Mouse (Mus musculus) kidney, embryonic 14.5 days (tissue): ENCODE results near the gene Slc25a34. TPM values are rescaled to one million over a fixed set of nuclear protein-coding genes. Genes with fewer than 3 reads are reported as not detected.

Experiments
- ATAC-seq: fragments of 200-750 bp; cut with Nextera tagmentation; 2 replicates; pipeline ENCODE4 v1.8.0; 2017; ENCODE audit warnings: moderate number of reproducible peaks, mild to moderate bottlenecking, moderate TSS enrichment, moderate library complexity; ENCODE audit not compliant: low FRiP score, low TSS enrichment
- H3K27ac ChIP-seq: fragments of 300-500 bp; sonication (generic); 2 replicates; pipeline ENCODE4 v1.5.1; 2014; ENCODE audit warnings: low read depth, mild to moderate bottlenecking, low read length, moderate library complexity, mixed read lengths
- H3K27me3 ChIP-seq: fragments of 300-500 bp; sonication (generic); 2 replicates; pipeline ENCODE4 v1.6.1; 2014; ENCODE audit warnings: mild to moderate bottlenecking, low read length; ENCODE audit not compliant: control insufficient read depth, insufficient read depth
- H3K36me3 ChIP-seq: fragments of 300-500 bp; sonication (generic); 2 replicates; pipeline ENCODE4 v1.6.1; 2014; ENCODE audit warnings: low read length, mixed read lengths; ENCODE audit not compliant: control insufficient read depth, insufficient read depth
- H3K4me1 ChIP-seq: fragments of 300-500 bp; sonication (generic); 2 replicates; pipeline ENCODE4 v1.6.1; 2014; ENCODE audit warnings: low read length, mixed read lengths; ENCODE audit not compliant: control insufficient read depth, insufficient read depth
- H3K4me2 ChIP-seq: fragments of 300-500 bp; sonication (generic); replicated peaks from 2 replicates; pipeline ENCODE4 v1.6.1; 2014; ENCODE audit warnings: low read depth, mild to moderate bottlenecking, low read length
- H3K4me3 ChIP-seq: fragments of 300-500 bp; sonication (generic); 2 replicates; pipeline ENCODE4 v1.5.1; 2014; ENCODE audit warnings: mild to moderate bottlenecking, low read length
- H3K9ac ChIP-seq: fragments of 300-500 bp; sonication (generic); 2 replicates; pipeline ENCODE4 v1.6.1; 2014; ENCODE audit warnings: low read depth, mild to moderate bottlenecking, low read length, moderate library complexity
- H3K9me3 ChIP-seq: fragments of 300-500 bp; sonication (generic); 2 replicates; pipeline ENCODE4 v1.6.1; 2016; ENCODE audit warnings: low read length; ENCODE audit not compliant: control insufficient read depth
- WGBS: fragments of 180-500 bp; shearing (Covaris S2); extraction: QIAGEN DNeasy Blood & Tissue Kit; methylation state at CpG from one replicate; pipeline ENCODE4 v1.1.7; 2014; 5-methylcytosine and 5-hydroxymethylcytosine counted together
- polyA plus RNA-seq: library from polyadenylated mRNA; unstranded; fragments of >200 nt; fragmentation: Nextera tagmentation; extraction: Ambion mirVana; gene quantifications from 2 replicates; pipeline ENCODE4 v1.2.1, GENCODE M21; 2014

Slc25a34 gene
- polyA plus RNA-seq, 1 experiment from 2014 or later = not detected

DNA sequence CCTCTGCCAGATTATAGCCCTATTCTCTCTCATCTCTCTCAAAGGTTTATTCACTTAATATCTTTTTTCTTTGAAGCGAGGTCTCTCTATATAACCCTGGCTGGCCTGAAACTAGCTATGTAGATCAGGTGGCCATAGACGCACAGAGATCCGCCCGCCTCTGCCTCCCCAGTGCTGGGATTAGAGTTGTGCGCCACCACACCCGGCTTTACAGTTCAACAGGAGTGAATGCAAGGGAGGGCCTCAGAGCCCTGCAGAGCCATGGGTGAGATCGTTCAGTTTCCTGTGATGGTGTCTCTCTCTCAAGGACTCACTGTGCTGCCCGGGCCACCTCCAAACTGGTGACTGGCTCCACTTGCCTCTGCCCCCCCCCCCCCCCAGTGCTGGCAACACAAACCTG is 513 bp upstream of the Slc25a34 start:
- H3K4me2 ChIP-seq = no peak overlapping the region
- H3K9ac ChIP-seq = no peak overlapping the region
- H3K27me3 ChIP-seq = no peaks in the 10 kb centered on the region
- H3K36me3 ChIP-seq = peaks cover 29% of the 10 kb centered on the region
- H3K4me1 ChIP-seq = no peaks in the 10 kb centered on the region
- no peak overlapping the region for H3K4me3 ChIP-seq
- WGBS = 91% methylated on average over 8 of the region's 8 CpGs
- no peak overlapping the region; the same call in 1 of the 2 replicates for H3K27ac ChIP-seq
- no peak for ATAC-seq
- no peaks in the 10 kb centered on the region for H3K9me3 ChIP-seq

DNA sequence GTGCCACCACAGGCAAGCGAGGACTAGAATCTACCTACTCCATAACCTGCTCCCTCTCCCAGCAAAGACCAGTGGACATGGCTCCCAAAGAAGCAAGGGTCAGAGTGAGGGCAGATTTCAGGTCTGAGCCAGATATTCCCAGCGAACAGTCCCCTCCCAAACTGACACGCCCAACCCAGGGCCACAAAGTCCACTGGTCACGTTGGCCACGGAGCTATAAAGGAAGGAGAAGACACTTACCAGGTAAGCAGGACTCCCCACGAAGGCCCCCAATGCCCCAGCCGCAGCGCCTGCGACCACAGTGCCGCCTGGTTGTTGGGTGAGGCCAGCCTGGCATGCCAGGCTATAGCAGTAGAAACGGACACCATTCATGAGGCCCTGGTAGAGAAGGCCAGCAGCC is 584 bp downstream of the Slc25a34 start:
- no peaks in the 10 kb centered on the region for H3K9me3 ChIP-seq
- H3K27me3 ChIP-seq = no peaks in the 10 kb centered on the region
- H3K4me2 ChIP-seq = no peak overlapping the region
- H3K4me3 ChIP-seq = no peak overlapping the region
- H3K36me3 ChIP-seq = peaks cover 18% of the 10 kb centered on the region
- ATAC-seq = no peak
- peaks cover 2% of the 10 kb centered on the region for H3K4me1 ChIP-seq
- no peak overlapping the region for H3K9ac ChIP-seq
- WGBS = 84% methylated on average over 11 of the region's 11 CpGs
- no peak overlapping the region for H3K27ac ChIP-seq

DNA sequence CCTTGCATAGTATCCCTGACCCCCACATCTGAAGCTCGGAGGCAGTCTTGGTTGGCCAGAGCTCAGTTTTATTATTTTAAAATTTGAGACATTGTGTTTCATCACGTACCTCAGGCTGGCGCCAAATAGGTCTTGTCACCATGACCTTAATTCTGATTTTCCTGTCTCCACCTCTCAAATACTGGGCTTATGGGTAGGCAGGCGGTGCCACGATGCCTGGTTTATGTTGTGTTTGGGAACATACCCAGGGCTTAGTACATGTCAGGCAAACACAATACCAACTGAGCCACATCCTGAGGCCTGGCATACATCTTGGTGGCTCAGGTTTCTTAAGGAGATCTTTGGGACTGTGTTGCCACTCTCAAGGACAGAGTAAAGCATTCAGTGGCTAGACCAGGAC is 1.0 kb downstream of the Slc25a34 start:
- H3K9me3 ChIP-seq = no peaks in the 10 kb centered on the region
- H3K36me3 ChIP-seq = peaks cover 14% of the 10 kb centered on the region
- peaks cover 7% of the 10 kb centered on the region for H3K4me1 ChIP-seq
- H3K4me3 ChIP-seq = no peak overlapping the region
- no peak overlapping the region for H3K4me2 ChIP-seq
- H3K27ac ChIP-seq = no peak overlapping the region
- WGBS = 74% methylated on average over 5 of the region's 5 CpGs
- H3K9ac ChIP-seq = no peak overlapping the region
- no peaks in the 10 kb centered on the region for H3K27me3 ChIP-seq
- no peak for ATAC-seq

DNA sequence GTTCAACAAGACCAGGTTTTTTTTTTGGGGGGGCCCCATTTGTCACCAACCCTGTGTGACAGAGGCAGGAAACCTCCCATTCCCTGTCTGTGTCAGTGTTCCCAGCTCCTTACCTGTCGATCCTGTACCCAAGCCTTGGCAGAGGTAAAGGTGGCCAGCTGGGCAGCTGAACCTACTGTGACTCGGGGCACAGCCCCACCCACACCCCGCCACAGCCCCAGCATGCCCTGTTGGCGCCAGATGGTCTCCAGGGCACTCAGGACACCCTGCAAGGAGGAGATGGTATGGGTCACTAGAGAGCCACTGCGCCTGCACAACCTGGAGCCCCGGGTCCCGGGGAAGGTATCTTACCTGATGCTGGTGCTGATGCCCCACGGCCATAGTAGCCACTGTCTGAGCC is 1.5 kb downstream of the Slc25a34 start:
- ATAC-seq = no peak
- Histone ChIP-seq H3K4me3 (no peak overlapping the region), H3K27ac (no peak overlapping the region), H3K4me1 (peaks cover 11% of the 10 kb centered on the region), H3K9me3 (no peaks in the 10 kb centered on the region), H3K27me3 (no peaks in the 10 kb centered on the region), H3K36me3 (peaks cover 11% of the 10 kb centered on the region), H3K4me2 (no peak overlapping the region), H3K9ac (no peak overlapping the region; the same call in 1 of the 2 replicates)
- 83% methylated on average over 8 of the region's 8 CpGs for WGBS

DNA sequence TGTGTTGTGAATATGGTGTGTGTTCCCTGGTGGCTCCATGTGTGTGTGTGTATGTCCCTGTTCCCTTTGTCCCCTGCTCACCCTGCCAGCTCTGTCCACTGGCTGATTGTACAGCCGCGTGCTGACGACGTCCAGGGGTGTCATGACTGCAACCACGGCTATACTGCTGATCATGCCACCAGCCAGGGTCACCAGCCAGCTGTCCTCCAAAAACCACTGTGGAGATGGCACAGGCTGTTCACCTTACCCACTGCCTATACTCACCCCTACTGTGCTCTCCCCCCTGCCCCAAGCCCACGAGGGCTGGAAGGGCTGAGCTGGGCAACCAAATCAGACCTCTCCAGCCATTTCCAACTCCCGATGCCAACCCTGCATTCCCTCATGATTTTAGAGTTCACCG is 2.3 kb downstream of the Slc25a34 start:
- Histone ChIP-seq H3K36me3 (peaks cover 6% of the 10 kb centered on the region), H3K27me3 (0 out of 2 replicates have a peak, but pooled peaks cover 2% of the 10 kb centered on the region), H3K9me3 (no peaks in the 10 kb centered on the region), H3K4me2 (no peak overlapping the region), H3K9ac (no peak overlapping the region), H3K4me1 (peaks cover 11% of the 10 kb centered on the region), H3K4me3 (no peak overlapping the region), H3K27ac (no peak overlapping the region)
- no peak for ATAC-seq
- 83% methylated on average over 8 of the region's 8 CpGs for WGBS

DNA sequence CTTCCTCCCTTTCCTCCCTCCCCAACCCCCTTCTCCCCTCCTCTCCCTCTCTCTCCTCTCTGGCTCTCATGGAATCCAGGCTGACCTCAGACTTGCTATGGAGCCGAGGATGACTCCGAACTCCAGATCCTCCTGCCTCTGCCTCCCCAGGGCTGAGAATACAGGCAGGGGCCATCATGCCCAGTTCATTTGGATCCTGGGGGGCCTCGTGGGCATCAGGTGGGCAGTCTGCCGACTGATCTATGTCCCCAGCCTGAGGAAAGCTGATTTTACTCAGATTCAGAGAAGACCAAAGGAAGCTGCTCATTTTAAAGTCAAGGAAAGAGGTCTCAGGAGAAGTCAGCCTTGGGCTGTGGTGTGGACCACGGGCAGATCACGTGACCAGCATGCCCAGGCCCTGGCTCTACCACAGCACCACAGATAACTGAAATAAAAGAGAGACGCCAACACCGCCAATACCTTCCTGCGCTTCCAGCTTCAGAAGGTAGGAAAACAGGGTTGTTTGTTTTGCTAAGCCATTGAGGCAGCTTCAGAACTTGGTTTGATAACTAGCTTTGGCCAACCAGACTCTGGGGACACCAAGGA is 4.2 kb downstream of the Slc25a34 start:
- H3K4me2 ChIP-seq = no peak overlapping the region
- WGBS = 89% methylated on average over 9 of the region's 9 CpGs
- H3K4me1 ChIP-seq = peaks cover 11% of the 10 kb centered on the region
- H3K27ac ChIP-seq = no peak overlapping the region
- H3K9ac ChIP-seq = no peak overlapping the region
- no peaks in the 10 kb centered on the region for H3K9me3 ChIP-seq
- 0 out of 2 replicates have a peak, but pooled peaks cover 2% of the 10 kb centered on the region for H3K27me3 ChIP-seq
- no peak for ATAC-seq
- no peak overlapping the region for H3K4me3 ChIP-seq
- H3K36me3 ChIP-seq = no peaks in the 10 kb centered on the region

DNA sequence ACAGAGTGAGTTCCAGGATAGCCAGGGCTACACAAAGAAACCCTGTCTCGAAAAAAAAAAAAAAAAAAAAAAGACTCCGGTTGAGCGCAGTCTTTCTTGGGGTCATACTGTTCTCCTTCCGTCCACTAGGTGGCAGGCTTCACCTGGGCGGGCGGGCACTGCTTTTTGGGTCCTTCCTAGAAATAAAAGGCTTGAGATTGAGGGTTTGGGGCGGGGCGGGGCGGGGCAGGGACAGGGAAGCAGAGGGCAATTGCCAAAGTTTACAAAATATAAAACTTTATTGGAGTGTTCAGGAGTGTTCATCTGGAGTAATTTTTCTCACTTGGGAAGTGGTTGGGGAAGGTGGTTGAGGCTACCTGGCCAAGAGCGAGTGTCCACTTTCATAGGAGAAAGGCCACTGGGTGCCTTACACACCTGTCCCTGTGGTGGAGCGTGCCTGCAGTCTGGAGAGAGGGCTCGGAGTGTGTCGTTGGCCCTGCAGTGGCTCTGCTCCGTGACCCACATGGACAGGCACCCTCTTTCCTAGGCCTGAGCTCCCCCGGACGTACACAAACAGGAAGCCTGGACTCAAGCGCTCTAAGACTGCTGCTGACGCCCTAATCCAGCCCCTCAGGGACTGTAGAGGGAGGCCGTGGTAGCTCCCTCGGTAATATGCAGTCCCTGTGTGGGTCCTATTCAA is 4.9 kb downstream of the Slc25a34 start, which contains the start of gene Tmem82:
TSS of gene Tmem82 (minus strand) at position 69 of the 679 bp plus-strand sequence.
- no peak for ATAC-seq
- Histone ChIP-seq H3K36me3 (no peaks in the 10 kb centered on the region), H3K27ac (no peak within 1 kb of the TSS), H3K9me3 (no peaks in the 10 kb centered on the region), H3K27me3 (0 out of 2 replicates have a peak, but pooled peaks cover 2% of the 10 kb centered on the region), H3K4me1 (peaks cover 11% of the 10 kb centered on the region), H3K9ac (peak within 1 kb of the TSS; percentile 50), H3K4me3 (peak within 1 kb of the TSS; percentile 31), H3K4me2 (peak within 1 kb of the TSS; percentile 55)
- 22% methylated on average over 20 of the region's 20 CpGs for WGBS

DNA sequence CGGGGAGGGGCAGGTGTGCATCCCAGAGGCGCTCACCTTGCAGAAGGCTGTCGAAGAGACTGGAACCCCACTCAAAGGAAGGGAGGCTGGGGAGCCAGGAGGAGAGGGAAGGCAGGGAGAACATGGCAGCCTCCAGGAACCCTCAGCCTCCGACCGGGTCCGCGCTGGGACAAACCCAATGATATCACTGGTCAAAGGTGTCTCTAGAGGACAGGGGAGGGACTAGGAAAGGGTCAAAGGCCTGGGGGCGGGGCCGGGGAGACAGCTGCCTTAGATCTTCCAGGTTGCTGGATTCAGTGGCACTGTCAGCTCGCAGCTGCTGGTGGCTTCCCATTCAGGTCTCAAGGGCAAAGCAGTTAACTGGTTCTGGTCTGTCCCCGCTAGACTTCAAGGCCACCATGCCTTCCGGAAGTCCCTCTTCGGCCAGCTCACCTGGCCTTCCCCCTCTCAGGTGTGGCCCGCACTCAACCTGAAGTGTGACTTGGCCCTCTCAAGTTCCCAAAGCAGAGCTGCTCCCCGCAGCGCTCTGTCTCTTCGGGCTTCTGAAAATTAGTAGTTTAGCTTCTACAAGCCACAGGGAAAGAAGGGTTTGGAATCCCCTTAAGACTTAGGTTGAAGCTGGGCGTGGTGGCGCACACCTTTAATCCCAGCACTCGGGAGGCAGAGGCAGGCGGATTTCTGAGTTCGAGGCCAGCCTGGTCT is 5.6 kb downstream of the Slc25a34 start:
- H3K27me3 ChIP-seq = 0 out of 2 replicates have a peak, but pooled peaks cover 2% of the 10 kb centered on the region
- WGBS = 13% methylated on average over 22 of the region's 22 CpGs
- H3K4me2 ChIP-seq = peak overlapping the region; percentile 55
- peak overlapping the region; percentile 31 for H3K4me3 ChIP-seq
- H3K36me3 ChIP-seq = no peaks in the 10 kb centered on the region
- peak overlapping the region; percentile 50 for H3K9ac ChIP-seq
- H3K27ac ChIP-seq = no peak overlapping the region
- peak; percentile 32 for ATAC-seq
- H3K9me3 ChIP-seq = no peaks in the 10 kb centered on the region
- H3K4me1 ChIP-seq = peaks cover 11% of the 10 kb centered on the region

DNA sequence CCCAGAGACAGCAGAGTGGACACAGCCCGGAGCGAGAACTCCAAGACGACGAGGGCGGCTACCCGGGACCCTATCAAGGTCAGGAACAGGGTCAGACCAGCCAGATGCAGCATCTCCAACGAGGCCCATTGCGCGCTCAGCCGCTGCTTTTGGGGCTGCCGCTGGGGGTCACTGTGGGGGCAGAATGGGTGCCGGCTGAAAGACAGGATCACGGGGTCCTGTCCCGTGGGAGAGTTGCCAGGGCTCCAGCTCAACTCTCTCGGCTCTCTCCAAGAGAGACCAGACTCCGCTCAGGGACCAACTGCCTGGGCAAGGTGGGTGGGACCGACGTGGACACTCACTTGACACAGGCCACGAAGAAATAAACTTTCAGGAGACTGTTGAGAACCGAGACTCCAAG is 6.3 kb downstream of the Slc25a34 start:
- Histone ChIP-seq H3K27ac (no peak overlapping the region), H3K4me1 (peaks cover 11% of the 10 kb centered on the region), H3K36me3 (no peaks in the 10 kb centered on the region), H3K9ac (peak overlapping the region; percentile 50), H3K27me3 (0 out of 2 replicates have a peak, but pooled peaks cover 2% of the 10 kb centered on the region), H3K9me3 (no peaks in the 10 kb centered on the region), H3K4me3 (peak overlapping the region; percentile 31), H3K4me2 (peak overlapping the region; percentile 55)
- ATAC-seq = peak; percentile 61
- 2% methylated on average over 20 of the region's 20 CpGs for WGBS
